Mouse (Mus musculus): ENCODE data around the gene Eef1g.

DNA sequence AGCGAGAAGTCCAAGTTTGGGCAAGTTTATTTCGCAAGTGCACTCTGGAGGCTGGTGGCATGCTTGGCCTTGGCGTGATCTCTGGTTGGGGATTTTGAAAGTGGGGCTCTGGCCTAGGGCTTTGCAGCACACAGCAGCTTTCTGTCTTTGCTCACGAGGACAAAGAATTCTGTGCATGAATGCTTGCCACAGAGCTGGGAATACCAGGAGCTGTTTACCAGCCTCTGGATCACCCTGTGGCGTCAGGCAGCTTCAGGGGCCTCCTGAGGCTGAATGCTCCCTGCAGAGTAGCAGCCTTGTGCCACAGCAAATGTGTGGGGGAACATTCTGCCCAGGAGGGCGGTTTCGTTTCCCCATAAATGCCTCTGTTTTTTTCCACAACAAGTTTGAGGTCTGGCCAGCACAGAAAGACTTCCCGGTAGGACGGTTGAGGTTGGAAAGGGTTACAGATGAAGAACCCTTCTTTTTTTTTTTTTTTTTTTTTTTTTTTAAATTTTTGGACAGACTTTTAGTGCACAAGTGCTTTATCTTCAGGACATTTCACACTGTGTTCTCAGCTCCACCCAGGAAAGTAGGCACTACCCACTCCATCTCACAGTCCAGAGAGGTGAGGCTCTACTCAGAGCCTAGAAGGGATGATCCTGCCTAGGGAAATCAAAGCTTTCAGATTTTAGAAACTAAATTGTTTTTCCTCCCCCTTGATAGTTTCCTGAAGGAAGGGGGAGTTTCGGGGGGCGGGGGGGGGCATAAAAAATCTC, 56.4 kb downstream of the Eef1g start:
- TF ChIP-seq CTCF (IDR thresholded peaks at IDR 0.05) (no peak), EP300 (IDR thresholded peaks at IDR 0.05) (peak; percentile 60)

Data from lung, postnatal 0 days (tissue).